Mouse (Mus musculus) liver, embryonic 15.5 days (tissue): ENCODE measurements around the gene Fancg. TPM values are rescaled to one million over a fixed set of nuclear protein-coding genes. Genes with fewer than 3 reads are reported as not detected.
"Not testable (repeated sequence)": the region's sequence is repeated elsewhere in the genome, so short reads cannot be mapped to it uniquely, and the experiment has no call there.

Experiments
- ATAC-seq: fragments of 200-750 bp; cut with Nextera tagmentation; 2 replicates; pipeline ENCODE4 v1.8.0; 2017; ENCODE audit warnings: moderate number of reproducible peaks, mild to moderate bottlenecking, moderate library complexity; ENCODE audit not compliant: insufficient read depth
- H3K27ac ChIP-seq: fragments of 300-500 bp; sonication (generic); replicated peaks from 2 replicates; pipeline ENCODE4 v1.5.1; 2015; ENCODE audit warnings: mild to moderate bottlenecking, inconsistent platforms
- H3K27me3 ChIP-seq: fragments of 300-500 bp; sonication (generic); 2 replicates; pipeline ENCODE4 v1.6.1; 2015; ENCODE audit warnings: mild to moderate bottlenecking, inconsistent platforms
- H3K36me3 ChIP-seq: fragments of 300-500 bp; sonication (generic); replicated peaks from 2 replicates; pipeline ENCODE4 v1.6.1; 2015; ENCODE audit warnings: moderate library complexity, mild to moderate bottlenecking, inconsistent platforms
- H3K4me1 ChIP-seq: fragments of 300-500 bp; sonication (generic); replicated peaks from 2 replicates; pipeline ENCODE4 v1.6.1; 2015; ENCODE audit warnings: inconsistent platforms
- H3K4me2 ChIP-seq: fragments of 300-500 bp; sonication (generic); 2 replicates; pipeline ENCODE4 v1.6.1; 2015; ENCODE audit warnings: moderate library complexity, mild to moderate bottlenecking, inconsistent platforms
- H3K4me3 ChIP-seq: fragments of 300-500 bp; sonication (generic); replicated peaks from 2 replicates; pipeline ENCODE4 v1.5.1; 2015; ENCODE audit warnings: mild to moderate bottlenecking, inconsistent platforms
- H3K9ac ChIP-seq: fragments of 300-500 bp; sonication (generic); 2 replicates; pipeline ENCODE4 v1.6.1; 2015; ENCODE audit warnings: moderate library complexity, mild to moderate bottlenecking, inconsistent platforms
- H3K9me3 ChIP-seq: fragments of 300-500 bp; sonication (generic); replicated peaks from 2 replicates; pipeline ENCODE4 v1.6.1; 2016; ENCODE audit warnings: inconsistent platforms
- WGBS: fragments of 180-500 bp; shearing (Covaris S2); methylation state at CpG from one replicate; pipeline ENCODE4 v1.1.7; 2015; ENCODE audit warnings: mixed read lengths; ENCODE audit not compliant: insufficient replicate concordance; 5-methylcytosine and 5-hydroxymethylcytosine counted together
- polyA plus RNA-seq: library from polyadenylated mRNA; unstranded; fragments of >200 nt; fragmentation: Nextera tagmentation; extraction: Ambion mirVana; gene quantifications from 2 replicates; pipeline ENCODE4 v1.2.1, GENCODE M21; 2015

Fancg gene
- polyA plus RNA-seq, 1 experiment from 2014 or later, result 10.4 TPM

- Histone ChIP-seq H3K27me3 (no peaks in the 10 kb centered on the region), H3K4me3 (no peak overlapping the region), H3K9ac (no peak overlapping the region), H3K9me3 (no peaks in the 10 kb centered on the region), H3K4me1 (peaks cover 24% of the 10 kb centered on the region), H3K27ac (no peak overlapping the region), H3K4me2 (no peak overlapping the region), H3K36me3 (peaks cover 70% of the 10 kb centered on the region)
- 56% methylated on average over 23 of the region's 23 CpGs for WGBS
- no peak; the same call in 1 of the 2 replicates for ATAC-seq
Measured at GRCm38 (mm10) chr4:43019641-43020465, 9.5 kb upstream of the Fancg start.

- Histone ChIP-seq H3K9ac (no peak overlapping the region), H3K4me2 (no peak overlapping the region), H3K9me3 (no peaks in the 10 kb centered on the region), H3K27ac (no peak overlapping the region), H3K4me3 (no peak overlapping the region), H3K36me3 (peaks cover 70% of the 10 kb centered on the region), H3K4me1 (peaks cover 17% of the 10 kb centered on the region), H3K27me3 (no peaks in the 10 kb centered on the region)
- no peak for ATAC-seq
- WGBS, result 80% methylated on average over 10 of the region's 10 CpGs
Measured at GRCm38 (mm10) chr4:43019176-43019575, 8.9 kb upstream of the Fancg start.

GRCm38 (mm10) chr4:43018156-43018555 lies 7.8 kb upstream of the Fancg start:
- Histone ChIP-seq H3K9ac (no peak overlapping the region), H3K27ac (no peak overlapping the region), H3K27me3 (no peaks in the 10 kb centered on the region), H3K9me3 (no peaks in the 10 kb centered on the region), H3K36me3 (peaks cover 64% of the 10 kb centered on the region), H3K4me2 (no peak overlapping the region), H3K4me3 (no peak overlapping the region), H3K4me1 (peaks cover 11% of the 10 kb centered on the region)
- no peak for ATAC-seq
- WGBS, result 87% methylated on average over 4 of the region's 4 CpGs

- no peak for ATAC-seq
- H3K4me1 ChIP-seq, result peaks cover 18% of the 10 kb centered on the region
- no peak overlapping the region for H3K4me3 ChIP-seq
- no peaks in the 10 kb centered on the region for H3K27me3 ChIP-seq
- H3K4me2 ChIP-seq, result no peak overlapping the region
- H3K9me3 ChIP-seq, result no peaks in the 10 kb centered on the region
- H3K27ac ChIP-seq, result no peak overlapping the region
- H3K36me3 ChIP-seq, result peaks cover 9% of the 10 kb centered on the region; the same call in 1 of the 2 replicates
- no peak overlapping the region for H3K9ac ChIP-seq
- 87% methylated on average over 1 of the region's 1 CpGs for WGBS
Measured at GRCm38 (mm10) chr4:43012091-43012490, 1.8 kb upstream of the Fancg start.

- WGBS, result 52% methylated on average over 2 of the region's 2 CpGs
- no peak overlapping the region for H3K9ac ChIP-seq
- peaks cover 24% of the 10 kb centered on the region for H3K4me1 ChIP-seq
- no peak overlapping the region for H3K4me3 ChIP-seq
- no peak overlapping the region for H3K27ac ChIP-seq
- H3K27me3 ChIP-seq, result no peaks in the 10 kb centered on the region
- peaks cover 29% of the 10 kb centered on the region for H3K36me3 ChIP-seq
- H3K4me2 ChIP-seq, result no peak overlapping the region
- no peak for ATAC-seq
- no peaks in the 10 kb centered on the region for H3K9me3 ChIP-seq
Measured at GRCm38 (mm10) chr4:43005765-43006164, 4.5 kb downstream of the Fancg start.

- peaks cover 29% of the 10 kb centered on the region for H3K36me3 ChIP-seq
- H3K27me3 ChIP-seq, result no peaks in the 10 kb centered on the region
- peaks cover 23% of the 10 kb centered on the region for H3K4me1 ChIP-seq
- no peak for ATAC-seq
- WGBS, result 75% methylated on average over 3 of the region's 3 CpGs
- no peak overlapping the region for H3K4me2 ChIP-seq
- H3K4me3 ChIP-seq, result no peak overlapping the region
- no peak overlapping the region for H3K9ac ChIP-seq
- H3K27ac ChIP-seq, result no peak overlapping the region
- H3K9me3 ChIP-seq, result no peaks in the 10 kb centered on the region
Measured at GRCm38 (mm10) chr4:43004951-43005350, 5.4 kb downstream of the Fancg start.

GRCm38 (mm10) chr4:43002756-43003439 lies 7.4 kb downstream of the Fancg start:
- 75% methylated on average over 12 of the region's 12 CpGs for WGBS
- peaks cover 20% of the 10 kb centered on the region for H3K4me1 ChIP-seq
- no peak overlapping the region for H3K4me2 ChIP-seq
- no peak overlapping the region for H3K4me3 ChIP-seq
- peaks cover 25% of the 10 kb centered on the region for H3K36me3 ChIP-seq
- H3K9me3 ChIP-seq, result no peaks in the 10 kb centered on the region
- H3K27ac ChIP-seq, result no peak overlapping the region
- no peak overlapping the region for H3K9ac ChIP-seq
- ATAC-seq, result no peak
- H3K27me3 ChIP-seq, result no peaks in the 10 kb centered on the region

- H3K27ac ChIP-seq, result 0 out of 2 replicates have a peak overlapping the region, but pooled peaks have one; percentile 84
- H3K9ac ChIP-seq, result no peak overlapping the region
- ATAC-seq, result no peak
- peaks cover 32% of the 10 kb centered on the region for H3K4me1 ChIP-seq
- H3K9me3 ChIP-seq, result no peaks in the 10 kb centered on the region
- WGBS, result 68% methylated on average over 2 of the region's 2 CpGs
- H3K4me3 ChIP-seq, result no peak overlapping the region
- no peaks in the 10 kb centered on the region for H3K27me3 ChIP-seq
- H3K4me2 ChIP-seq, result no peak overlapping the region; the same call in 1 of the 2 replicates
- H3K36me3 ChIP-seq, result peaks cover 29% of the 10 kb centered on the region
Measured at GRCm38 (mm10) chr4:43001272-43001671, 9.0 kb downstream of the Fancg start.

- Histone ChIP-seq H3K4me2 (peak within 1 kb of the TSS; percentile 74), H3K4me1 (peaks cover 32% of the 10 kb centered on the region), H3K4me3 (peak within 1 kb of the TSS; percentile 96), H3K9ac (peak within 1 kb of the TSS; percentile 95), H3K27ac (peak within 1 kb of the TSS; percentile 100), H3K36me3 (peaks cover 28% of the 10 kb centered on the region)
- not testable (repeated sequence) for H3K9me3 ChIP-seq, H3K27me3 ChIP-seq
- ATAC-seq, result peak; percentile 94
- 1% methylated on average over 53 of the region's 56 CpGs for WGBS
Measured at GRCm38 (mm10) chr4:43000141-43000986, 9.9 kb downstream of the Fancg start, which contains the start of gene Vcp. TSS of gene Vcp (minus strand) at chr4:43000507.

- Histone ChIP-seq H3K27ac (peak overlapping the region; percentile 100), H3K36me3 (peaks cover 28% of the 10 kb centered on the region), H3K4me1 (peaks cover 32% of the 10 kb centered on the region), H3K4me3 (peak overlapping the region; percentile 96), H3K27me3 (no peaks in the 10 kb centered on the region), H3K9me3 (no peaks in the 10 kb centered on the region), H3K9ac (peak overlapping the region; percentile 95), H3K4me2 (peak overlapping the region; percentile 74)
- peak; percentile 70 for ATAC-seq
- WGBS, result under 1% methylated on average over 51 of the region's 51 CpGs
Measured at GRCm38 (mm10) chr4:42999451-43000140, 10.7 kb downstream of the Fancg start.
